Mouse (Mus musculus) neural tube, embryonic 14.5 days (tissue): ENCODE data around the gene Gm49369. TPM values are rescaled to one million over a fixed set of nuclear protein-coding genes. Genes with fewer than 3 reads are reported as not detected.
"Not testable (repeated sequence)": the region's sequence is repeated elsewhere in the genome, so short reads cannot be mapped to it uniquely, and the experiment has no call there.

Source experiments
- ATAC-seq: fragments of 200-750 bp; cut with Nextera tagmentation; 2 replicates; pipeline ENCODE4 v1.8.0; 2017; ENCODE audit warnings: low read depth, mild to moderate bottlenecking, moderate TSS enrichment, moderate library complexity
- H3K27ac ChIP-seq: fragments of 300-500 bp; sonication (generic); 2 replicates; pipeline ENCODE4 v1.5.1; 2014; ENCODE audit warnings: low read depth, mild to moderate bottlenecking, control low read depth, low read length, moderate library complexity, mixed read lengths
- H3K27me3 ChIP-seq: fragments of 300-500 bp; sonication (generic); 2 replicates; pipeline ENCODE4 v1.6.1; 2014; ENCODE audit warnings: low read length; ENCODE audit not compliant: control insufficient read depth, insufficient read depth
- H3K36me3 ChIP-seq: fragments of 300-500 bp; sonication (generic); 2 replicates; pipeline ENCODE4 v1.6.1; 2014; ENCODE audit warnings: low read length, mixed read lengths; ENCODE audit not compliant: control insufficient read depth, insufficient read depth
- H3K4me1 ChIP-seq: fragments of 300-500 bp; sonication (generic); 2 replicates; pipeline ENCODE4 v1.6.1; 2014; ENCODE audit warnings: low read length; ENCODE audit not compliant: control insufficient read depth, insufficient read depth
- H3K4me2 ChIP-seq: fragments of 300-500 bp; sonication (generic); 2 replicates; pipeline ENCODE4 v1.6.1; 2014; ENCODE audit warnings: mild to moderate bottlenecking, low read depth, low read length, control low read depth
- H3K4me3 ChIP-seq: fragments of 300-500 bp; sonication (generic); 2 replicates; pipeline ENCODE4 v1.5.1; 2014; ENCODE audit warnings: low read depth, low read length, control low read depth, mixed read lengths
- H3K9ac ChIP-seq: fragments of 300-500 bp; sonication (generic); replicated peaks from 2 replicates; pipeline ENCODE4 v1.6.1; 2014; ENCODE audit warnings: low read depth, mild to moderate bottlenecking, control low read depth, low read length, mixed read lengths
- H3K9me3 ChIP-seq: fragments of 300-500 bp; sonication (generic); 2 replicates; pipeline ENCODE4 v1.6.1; 2016; ENCODE audit warnings: low read length; ENCODE audit not compliant: control insufficient read depth
- WGBS: fragments of 180-500 bp; shearing (Covaris S2); extraction: QIAGEN DNeasy Blood & Tissue Kit; methylation state at CpG from one replicate; pipeline ENCODE4 v1.1.7; 2014; 5-methylcytosine and 5-hydroxymethylcytosine counted together
- polyA plus RNA-seq: library from polyadenylated mRNA; unstranded; fragments of >200 nt; fragmentation: Nextera tagmentation; extraction: Ambion mirVana; gene quantifications from 2 replicates; pipeline ENCODE4 v1.2.1, GENCODE M21; 2014

The Gm49369 gene
- polyA plus RNA-seq, 1 experiment from 2014 or later = 2.9 TPM

GRCm38 (mm10) chr7:142332741-142333140 is 49.7 kb downstream of the Gm49369 start:
- ATAC-seq, H3K36me3 ChIP-seq, H3K4me2 ChIP-seq, H3K4me3 ChIP-seq, H3K9ac ChIP-seq, H3K27me3 ChIP-seq, H3K9me3 ChIP-seq, H3K4me1 ChIP-seq, H3K27ac ChIP-seq: not testable (repeated sequence)
- WGBS = 81% methylated on average over 2 of the region's 9 CpGs

DNA sequence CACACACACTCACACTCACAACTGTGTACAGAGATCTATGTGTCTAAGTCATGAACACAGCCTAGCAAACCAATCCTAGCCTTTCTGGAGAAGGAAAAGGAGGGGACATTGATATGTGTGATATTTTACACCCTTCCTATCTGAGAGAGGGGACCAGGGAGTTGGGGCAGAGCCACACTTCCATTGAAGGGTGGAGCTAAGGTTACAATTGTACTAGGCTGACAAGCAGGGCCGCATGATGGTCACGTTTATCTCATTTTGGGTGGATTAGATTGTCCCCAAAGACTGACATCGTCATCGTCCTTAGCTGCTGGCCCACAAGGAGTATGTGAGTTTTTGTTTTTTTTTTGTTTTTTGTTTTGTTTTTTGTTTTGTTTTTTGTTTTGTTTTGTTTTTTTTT is 51.2 kb downstream of the Gm49369 start:
- H3K36me3 ChIP-seq = no peaks in the 10 kb centered on the region
- no peaks in the 10 kb centered on the region for H3K4me1 ChIP-seq
- H3K4me3 ChIP-seq = no peak overlapping the region
- WGBS = 88% methylated on average over 4 of the region's 4 CpGs
- H3K9ac ChIP-seq = no peak overlapping the region
- no peak overlapping the region for H3K27ac ChIP-seq
- H3K9me3 ChIP-seq = no peaks in the 10 kb centered on the region
- H3K4me2 ChIP-seq = no peak overlapping the region
- no peaks in the 10 kb centered on the region for H3K27me3 ChIP-seq
- ATAC-seq = no peak

DNA sequence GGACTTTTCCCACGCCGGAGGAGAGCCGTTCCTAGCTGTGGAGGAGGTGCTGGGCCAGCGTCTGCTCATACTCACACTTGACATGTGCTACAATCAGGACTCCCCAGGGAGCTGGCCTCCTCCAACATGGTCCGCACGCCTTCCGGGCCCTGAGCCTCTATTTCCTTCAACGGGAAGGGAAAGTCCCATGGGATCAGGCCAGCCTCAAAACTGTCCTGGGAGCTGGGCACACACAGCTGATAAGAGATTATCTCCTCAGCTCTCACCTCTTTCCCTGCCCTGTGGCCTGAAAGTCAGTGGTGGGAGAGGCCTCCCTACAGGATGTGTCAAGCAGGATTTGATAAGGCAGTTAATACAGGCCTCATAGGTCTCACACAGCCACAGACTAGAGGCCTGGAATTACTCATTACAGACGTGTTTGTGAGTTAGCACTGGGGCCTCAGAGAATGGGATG is 52.2 kb downstream of the Gm49369 start:
- no peak overlapping the region for H3K4me2 ChIP-seq
- H3K4me1 ChIP-seq = no peaks in the 10 kb centered on the region
- no peaks in the 10 kb centered on the region for H3K9me3 ChIP-seq
- H3K27ac ChIP-seq = no peak overlapping the region
- WGBS = 74% methylated on average over 9 of the region's 9 CpGs
- H3K4me3 ChIP-seq = no peak overlapping the region
- no peak overlapping the region for H3K9ac ChIP-seq
- no peaks in the 10 kb centered on the region for H3K36me3 ChIP-seq
- no peaks in the 10 kb centered on the region for H3K27me3 ChIP-seq
- ATAC-seq = no peak

- Histone ChIP-seq H3K4me1 (no peaks in the 10 kb centered on the region), H3K27me3 (no peaks in the 10 kb centered on the region), H3K4me3 (no peak overlapping the region), H3K9me3 (no peaks in the 10 kb centered on the region), H3K36me3 (no peaks in the 10 kb centered on the region), H3K4me2 (no peak overlapping the region), H3K27ac (no peak overlapping the region), H3K9ac (no peak overlapping the region)
- ATAC-seq = no peak
- WGBS = 67% methylated on average over 3 of the region's 3 CpGs
These were observed 54.0 kb downstream of the Gm49369 start for GRCm38 (mm10) chr7:142328507-142328906.

DNA sequence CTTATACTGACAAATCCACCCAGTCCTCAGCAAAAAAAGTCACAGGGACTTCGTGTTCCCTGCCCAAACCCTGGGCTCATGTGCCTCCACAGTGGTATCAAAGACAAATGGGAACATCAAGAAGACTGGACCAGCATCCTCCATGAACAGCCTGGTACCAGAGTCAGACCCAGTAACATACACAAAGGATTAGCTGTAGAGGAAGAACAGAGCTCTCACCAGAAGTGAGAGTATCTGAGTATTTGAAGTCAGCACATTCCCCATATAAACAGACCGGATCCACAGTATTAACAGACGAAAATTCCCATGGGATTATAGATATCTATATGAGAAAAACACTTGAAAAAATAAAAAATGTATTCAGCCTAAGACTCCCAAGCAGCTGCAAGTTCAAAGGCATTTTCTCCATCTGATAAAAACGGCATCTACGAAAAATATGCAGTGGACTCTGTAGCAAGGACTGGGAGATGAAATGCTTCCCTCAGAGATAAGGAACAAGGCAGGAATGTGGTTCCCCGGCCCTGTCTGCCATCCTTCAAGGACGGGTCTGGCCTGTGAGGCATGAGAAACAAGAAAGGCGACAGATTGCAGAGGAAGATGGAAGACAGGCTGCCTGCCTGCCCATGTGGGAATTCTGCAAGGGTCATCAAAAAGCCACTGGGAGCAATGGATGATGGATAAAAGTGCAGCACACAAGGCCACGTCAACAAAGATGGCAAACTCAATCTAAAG is 55.6 kb downstream of the Gm49369 start:
- 74% methylated on average over 9 of the region's 9 CpGs for WGBS
- no peaks in the 10 kb centered on the region for H3K27me3 ChIP-seq
- H3K4me1 ChIP-seq = no peaks in the 10 kb centered on the region
- H3K4me2 ChIP-seq = no peak overlapping the region
- H3K4me3 ChIP-seq = no peak overlapping the region
- no peak for ATAC-seq
- H3K9ac ChIP-seq = no peak overlapping the region
- H3K27ac ChIP-seq = no peak overlapping the region
- H3K9me3 ChIP-seq = no peaks in the 10 kb centered on the region
- no peaks in the 10 kb centered on the region for H3K36me3 ChIP-seq

- 86% methylated on average over 12 of the region's 12 CpGs for WGBS
- Histone ChIP-seq H3K9ac (no peak overlapping the region), H3K9me3 (no peaks in the 10 kb centered on the region), H3K27me3 (no peaks in the 10 kb centered on the region), H3K4me2 (no peak overlapping the region), H3K27ac (no peak overlapping the region), H3K4me1 (peaks cover 6% of the 10 kb centered on the region; the same call in 1 of the 2 replicates), H3K36me3 (no peaks in the 10 kb centered on the region), H3K4me3 (no peak overlapping the region)
- ATAC-seq = no peak
These were observed 58.9 kb downstream of the Gm49369 start for GRCm38 (mm10) chr7:142323396-142324117.

- Histone ChIP-seq H3K4me1 (peaks cover 6% of the 10 kb centered on the region; the same call in 1 of the 2 replicates), H3K27me3 (no peaks in the 10 kb centered on the region), H3K9me3 (no peaks in the 10 kb centered on the region), H3K4me2 (no peak overlapping the region), H3K4me3 (no peak overlapping the region), H3K27ac (no peak overlapping the region), H3K9ac (no peak overlapping the region), H3K36me3 (no peaks in the 10 kb centered on the region)
- ATAC-seq = no peak
- 94% methylated on average over 6 of the region's 6 CpGs for WGBS
These were observed 59.8 kb downstream of the Gm49369 start for GRCm38 (mm10) chr7:142322641-142323040.

DNA sequence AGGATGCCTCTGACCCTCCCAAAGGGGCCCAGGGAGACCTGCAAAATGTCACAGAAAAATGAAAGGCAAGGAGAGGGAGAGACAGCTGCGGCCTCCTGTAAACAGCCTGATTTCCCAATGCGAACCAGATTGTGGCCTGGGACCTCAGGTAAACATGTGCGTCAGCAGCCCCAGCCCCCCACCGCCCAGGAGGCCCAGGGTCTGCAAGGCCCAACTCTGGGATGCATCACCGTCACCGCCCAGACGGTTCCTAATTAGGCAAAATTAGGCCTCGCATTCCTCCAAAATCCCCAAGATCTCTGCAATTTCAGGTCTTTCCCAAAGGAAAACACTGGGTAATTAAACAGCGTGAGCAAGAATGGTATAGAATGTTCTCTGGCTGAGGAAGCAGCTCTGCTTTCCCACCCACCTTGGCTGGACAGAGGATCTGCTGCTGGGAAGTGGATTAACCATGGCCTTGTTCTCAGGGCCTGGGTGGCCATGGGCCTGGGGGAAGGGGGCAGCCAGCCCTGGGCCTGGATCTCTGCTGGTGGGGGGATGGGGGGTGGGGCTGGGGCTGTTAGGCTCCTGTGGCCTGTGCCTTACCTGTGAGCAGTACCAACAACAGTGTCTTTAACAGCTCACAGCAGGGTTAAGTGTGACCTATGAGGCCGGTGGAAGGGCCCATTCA is 60.7 kb downstream of the Gm49369 start:
- H3K4me2 ChIP-seq, H3K4me1 ChIP-seq, H3K9ac ChIP-seq, ATAC-seq, H3K27ac ChIP-seq, H3K9me3 ChIP-seq, H3K36me3 ChIP-seq, H3K4me3 ChIP-seq, H3K27me3 ChIP-seq: not testable (repeated sequence)
- WGBS = 45% methylated on average over 4 of the region's 10 CpGs
